Mouse (Mus musculus): ENCODE results near the gene Golga2. TPM values are rescaled to one million over a fixed set of nuclear protein-coding genes. Genes with fewer than 3 reads are reported as not detected.

Gene Golga2
- total RNA-seq, 2 experiments from 2014 or later: 81.4 to 89.9 TPM

- no peak for DNase-seq (ENCODE audit: extremely low spot score in 1 of 2, low spot score in 1 of 2)
Measured at GRCm38 (mm10) chr2:32315751-32316150, 28.6 kb downstream of the Golga2 start.

GRCm38 (mm10) chr2:32316887-32317656, 29.9 kb downstream of the Golga2 start:
- DNase-seq (ENCODE audit: extremely low spot score in 1 of 2, low spot score in 1 of 2): no peak

GRCm38 (mm10) chr2:32317791-32318417, 30.7 kb downstream of the Golga2 start:
- DNase-seq (ENCODE audit: extremely low spot score in 1 of 2, low spot score in 1 of 2): no peak

GRCm38 (mm10) chr2:32318709-32319585, 31.8 kb downstream of the Golga2 start:
- DNase-seq (ENCODE audit: extremely low spot score in 1 of 2, low spot score in 1 of 2): no peak

GRCm38 (mm10) chr2:32319586-32320580, 32.7 kb downstream of the Golga2 start:
- DNase-seq (ENCODE audit: extremely low spot score in 1 of 2, low spot score in 1 of 2): no peak

- DNase-seq (ENCODE audit: extremely low spot score in 1 of 2, low spot score in 1 of 2): no peak
Measured at GRCm38 (mm10) chr2:32320721-32321120, 33.5 kb downstream of the Golga2 start.

- DNase-seq (ENCODE audit: extremely low spot score in 1 of 2, low spot score in 1 of 2): no peak
Measured at GRCm38 (mm10) chr2:32321591-32322298, 34.6 kb downstream of the Golga2 start.

GRCm38 (mm10) chr2:32322754-32323741, 35.9 kb downstream of the Golga2 start:
- DNase-seq (ENCODE audit: extremely low spot score in 1 of 2, low spot score in 1 of 2): no peak

- DNase-seq (ENCODE audit: extremely low spot score in 1 of 2, low spot score in 1 of 2): no peak
Measured at GRCm38 (mm10) chr2:32324322-32324721, 37.1 kb downstream of the Golga2 start.

GRCm38 (mm10) chr2:32325342-32325741, 38.2 kb downstream of the Golga2 start:
- no peak for DNase-seq (ENCODE audit: extremely low spot score in 1 of 2, low spot score in 1 of 2)

- no peak for DNase-seq (ENCODE audit: extremely low spot score in 1 of 2, low spot score in 1 of 2)
Measured at GRCm38 (mm10) chr2:32327200-32327599, 40.0 kb downstream of the Golga2 start.

- no peak for DNase-seq (ENCODE audit: extremely low spot score in 1 of 2, low spot score in 1 of 2)
Measured at GRCm38 (mm10) chr2:32328911-32329460, 41.8 kb downstream of the Golga2 start.

- no peak for DNase-seq (ENCODE audit: extremely low spot score in 1 of 2, low spot score in 1 of 2)
Measured at GRCm38 (mm10) chr2:32329531-32329930, 42.3 kb downstream of the Golga2 start.

- DNase-seq (ENCODE audit: extremely low spot score in 1 of 2, low spot score in 1 of 2): no peak
Measured at GRCm38 (mm10) chr2:32332159-32332558, 45.0 kb downstream of the Golga2 start.

- DNase-seq (ENCODE audit: extremely low spot score in 1 of 2, low spot score in 1 of 2): no peak
Measured at GRCm38 (mm10) chr2:32335888-32336287, 48.7 kb downstream of the Golga2 start.

GRCm38 (mm10) chr2:32339912-32340642, 52.9 kb downstream of the Golga2 start:
- DNase-seq (ENCODE audit: extremely low spot score in 1 of 2, low spot score in 1 of 2): no peak
